Mouse (Mus musculus) testis, postnatal 10 days (tissue): ENCODE measurements at regions not wholly inside any gene's neighbourhood (a gene's known extent, or its start where the extent isn't known, plus 50 kb on each side); places are given as distances from the start of the nearest gene placed in this dataset.

Source experiments
- DNase-seq: peaks from one replicate; pipeline ENCODE4 v3.0.0; 2021; ENCODE audit warnings: low spot score

- DNase-seq = no peak
Observed at GRCm38 (mm10) chr10:20780946-20781345, 56.1 kb upstream of the Pde7b start.

DNA sequence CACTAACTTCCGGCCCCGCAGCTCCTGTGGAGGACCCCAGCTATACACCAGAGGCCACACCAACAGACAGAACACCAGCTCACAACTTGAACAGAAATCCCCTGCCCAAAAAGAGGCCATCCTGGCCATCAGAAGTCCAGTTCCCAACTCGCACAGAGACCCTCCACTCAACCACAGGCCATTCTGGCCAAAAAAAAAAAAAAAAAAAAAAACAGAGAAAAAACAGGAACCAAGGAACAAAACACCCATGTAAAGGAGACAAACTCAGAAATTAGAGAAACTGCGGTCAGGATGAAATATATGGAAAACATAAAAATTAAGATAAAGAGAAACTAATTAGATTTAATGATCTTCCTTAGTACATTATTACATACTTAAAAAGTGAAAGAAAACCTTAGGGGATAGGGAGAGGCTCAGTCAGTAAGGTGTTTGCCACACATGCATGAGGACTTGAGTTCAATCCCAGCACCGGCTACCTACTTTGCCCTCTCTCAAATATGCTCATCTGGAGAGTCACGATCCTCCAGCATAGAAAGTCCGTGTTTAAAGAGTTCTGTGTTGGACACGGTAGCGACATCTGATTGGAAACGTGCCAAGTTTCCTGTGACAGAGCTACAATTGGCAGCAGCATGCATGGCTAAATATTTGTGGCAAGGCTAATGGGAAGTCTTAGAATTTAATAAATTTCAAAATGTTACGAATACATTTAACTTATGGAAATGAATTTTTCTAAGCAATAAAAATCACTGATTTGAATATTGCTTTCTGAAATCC lies 51.9 kb upstream of the Pde7b start:
- DNase-seq = no peak

DNA sequence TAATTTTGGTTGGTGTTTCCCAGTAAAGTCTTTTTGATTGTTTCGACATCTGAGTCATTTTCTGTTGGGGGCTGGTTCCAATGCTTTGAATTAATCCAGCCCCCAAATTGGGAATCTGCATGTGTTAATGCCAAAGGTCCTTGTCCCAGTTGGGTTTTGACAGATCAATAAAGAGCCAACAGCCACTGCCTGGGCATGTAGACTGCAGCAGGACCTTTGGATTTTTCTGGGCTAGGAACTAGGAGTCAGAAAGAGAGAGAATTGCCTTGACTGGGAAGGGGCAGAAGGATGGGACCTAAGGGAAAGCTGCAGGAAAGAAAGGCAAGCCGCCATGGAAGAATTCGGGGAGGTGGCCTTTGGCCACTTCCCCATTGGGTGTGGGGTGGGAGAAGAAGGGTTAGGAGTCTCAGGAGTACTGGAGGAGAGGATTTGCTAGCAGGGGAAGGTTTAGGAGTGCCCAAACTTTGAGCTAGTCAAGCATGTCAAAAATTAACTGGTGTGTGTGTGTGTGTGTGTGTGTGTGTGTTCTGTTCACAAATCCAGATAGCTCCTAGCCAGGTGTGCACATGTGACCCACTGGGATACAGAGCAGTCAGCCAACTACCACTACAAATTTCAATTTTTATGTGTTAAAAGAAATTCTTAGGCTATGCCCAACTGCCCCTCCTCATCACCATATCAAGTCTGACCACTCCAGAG lies 51.0 kb upstream of the Pde7b start:
- DNase-seq = no peak
